ENCODE assay signal across 31 mouse cellular contexts in the genomic region with DNA sequence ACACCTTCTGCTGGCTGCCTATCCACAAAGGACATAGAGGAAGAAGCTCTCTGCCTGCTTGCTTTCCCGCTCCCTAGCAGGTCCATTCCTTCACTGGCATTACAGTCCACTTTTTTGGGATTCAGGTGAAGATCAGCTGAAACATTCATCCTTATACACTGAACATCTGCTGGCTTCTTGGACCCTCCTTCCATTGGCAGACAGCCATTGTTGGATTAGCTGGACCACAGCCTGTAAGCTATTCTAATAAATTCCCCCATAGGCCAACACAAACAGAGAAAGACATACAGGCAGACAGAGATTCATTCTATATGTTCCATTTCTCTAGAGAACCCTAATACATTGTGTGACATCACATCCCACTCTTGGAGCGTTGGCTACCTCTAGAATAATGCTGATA. TPM values are rescaled to one million over a fixed set of nuclear protein-coding genes. Genes with fewer than 3 reads are reported as not detected.
"Had no signal": no experiment of that assay in that cellular context is flagged by ENCODE, and none has a peak within 500 bp of the region (broad histone marks: within the 10 kb centered on the region; RNA-seq: fewer than 3 reads in every experiment).

No protein-coding gene starts in this region.

- H3K4me3 ChIP-seq: heart, adult 2 months; heart, embryonic 13.5 days; heart, embryonic 15.5 days; hindbrain, embryonic 12.5 days; kidney, embryonic 15.5 days; limb, embryonic 13.5 days; limb, embryonic 15.5 days; liver, embryonic 12.5 days had no signal

- H3K9ac ChIP-seq: heart, embryonic 13.5 days; heart, embryonic 15.5 days; hindbrain, embryonic 12.5 days; hindbrain, embryonic 14.5 days; kidney, embryonic 15.5 days; limb, embryonic 13.5 days; limb, embryonic 15.5 days; liver, embryonic 12.5 days; liver, embryonic 14.5 days had no signal

- H3K27me3 ChIP-seq: limb, embryonic 15.5 days had no signal

- H3K36me3 ChIP-seq: heart, embryonic 13.5 days; heart, embryonic 15.5 days; kidney, embryonic 15.5 days; liver, embryonic 12.5 days had no signal

- H3K4me2 ChIP-seq: heart, embryonic 11.5 days; heart, embryonic 13.5 days; heart, embryonic 15.5 days; hindbrain, embryonic 12.5 days; hindbrain, embryonic 14.5 days; kidney, embryonic 15.5 days; limb, embryonic 13.5 days; limb, embryonic 15.5 days; liver, embryonic 12.5 days had no signal

- H3K9me3 ChIP-seq: heart, embryonic 13.5 days; heart, embryonic 15.5 days; hindbrain, embryonic 12.5 days; kidney, embryonic 15.5 days; limb, embryonic 13.5 days; limb, embryonic 15.5 days; liver, embryonic 12.5 days had no signal

- H3K27ac ChIP-seq: heart, adult 2 months; heart, embryonic 13.5 days; heart, embryonic 15.5 days; hindbrain, embryonic 12.5 days; hindbrain, embryonic 14.5 days; kidney, embryonic 15.5 days; kidney, postnatal 0 days; limb, embryonic 13.5 days; limb, embryonic 15.5 days; liver, embryonic 12.5 days; liver, embryonic 14.5 days had no signal

- H3K4me1 ChIP-seq: heart, embryonic 13.5 days; heart, embryonic 15.5 days; hindbrain, embryonic 12.5 days; kidney, embryonic 15.5 days; liver, embryonic 12.5 days had no signal

- DNase-seq: gastrocnemius, postnatal 14 days; gastrocnemius, postnatal 36 days; heart, adult 11 months; heart, adult 2 months; heart, postnatal 14 days; heart, postnatal 36 days; kidney, adult 11 months; kidney, adult 2 months; kidney, adult 9 months; kidney, postnatal 14 days; kidney, postnatal 36 days; layer of hippocampus, adult 9-11 months; layer of hippocampus, postnatal 36 days; left cerebral cortex, postnatal 4 days had no signal

- ATAC-seq: hindbrain, embryonic 16.5 days; intestine, embryonic 16.5 days; liver, embryonic 12.5 days had no signal

RNA-seq across cellular contexts. Expression of a gene that starts 53.2 kb away (rescaled TPM):
- total RNA-seq: gastrocnemius, adult 18-20 months; gastrocnemius, postnatal 14 days; heart, adult 2 months; heart, postnatal 14 days; heart, postnatal 36 days; hematopoietic stem cell, adult 5-6 weeks; liver, adult 2 months had no signal
- polyA plus RNA-seq: kidney, postnatal 0 days; limb, embryonic 11.5 days; limb, embryonic 13.5 days; limb, embryonic 15.5 days; liver, adult 2 months; liver, embryonic 12.5 days had no signal
